Mouse (Mus musculus): ENCODE measurements at regions not wholly inside any gene's neighbourhood (a gene's known extent, or its start where the extent isn't known, plus 50 kb on each side); places are given as distances from the start of the nearest gene placed in this dataset.

GRCm38 (mm10) chr6:84267526-84267925 is 259.1 kb downstream of the Dysf start:
- DNase-seq (ENCODE audit: low spot score in 2 of 2), result no peak

DNA sequence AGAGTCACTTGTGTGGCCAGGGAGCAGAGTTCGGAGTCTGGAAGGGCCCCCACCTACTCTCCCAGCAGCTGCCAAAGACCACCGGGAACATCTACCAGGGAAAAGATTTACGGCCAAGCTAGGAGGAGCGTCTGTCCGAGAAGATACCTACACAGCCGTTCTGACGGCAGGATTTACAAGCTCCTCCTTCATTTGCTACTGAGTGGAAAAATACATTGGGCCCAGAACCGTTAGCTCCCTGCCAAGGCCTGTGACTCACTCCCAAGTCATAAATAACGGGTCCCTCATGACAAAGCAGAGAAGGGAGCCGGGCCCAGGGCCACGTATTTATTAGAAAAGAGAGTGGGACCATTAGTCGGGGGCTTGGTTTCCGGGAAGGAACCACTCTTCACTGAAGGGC is 258.3 kb downstream of the Dysf start:
- peak in 1 of 2 experiments; percentile 22 for DNase-seq (ENCODE audit: low spot score in 2 of 2)

GRCm38 (mm10) chr6:84264681-84265080 is 256.3 kb downstream of the Dysf start:
- no peak for DNase-seq (ENCODE audit: low spot score in 2 of 2)

- DNase-seq (ENCODE audit: low spot score in 2 of 2), result no peak
Measured at GRCm38 (mm10) chr6:84263686-84264085, 255.3 kb downstream of the Dysf start.

DNA sequence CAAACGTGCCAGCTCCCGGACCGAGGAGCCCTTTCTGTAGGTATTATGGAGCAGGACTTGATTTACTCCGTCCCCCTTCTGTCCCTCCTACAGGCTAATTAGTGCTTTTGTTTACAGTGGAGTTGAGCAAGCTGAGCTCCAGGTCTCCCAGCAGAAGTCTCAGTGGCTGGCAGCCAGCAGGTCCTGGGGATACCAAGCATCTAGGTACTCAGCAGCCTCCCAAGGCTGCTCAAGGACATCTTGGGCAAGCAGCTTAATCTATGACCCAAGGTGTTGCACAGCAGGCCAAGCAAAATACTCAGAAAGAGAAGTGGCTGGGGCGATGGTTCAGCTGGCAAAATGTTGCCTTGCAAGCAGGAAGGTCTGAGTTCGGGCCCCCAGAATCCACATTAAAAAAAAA is 254.4 kb downstream of the Dysf start:
- no peak for DNase-seq (ENCODE audit: low spot score in 2 of 2)

DNA sequence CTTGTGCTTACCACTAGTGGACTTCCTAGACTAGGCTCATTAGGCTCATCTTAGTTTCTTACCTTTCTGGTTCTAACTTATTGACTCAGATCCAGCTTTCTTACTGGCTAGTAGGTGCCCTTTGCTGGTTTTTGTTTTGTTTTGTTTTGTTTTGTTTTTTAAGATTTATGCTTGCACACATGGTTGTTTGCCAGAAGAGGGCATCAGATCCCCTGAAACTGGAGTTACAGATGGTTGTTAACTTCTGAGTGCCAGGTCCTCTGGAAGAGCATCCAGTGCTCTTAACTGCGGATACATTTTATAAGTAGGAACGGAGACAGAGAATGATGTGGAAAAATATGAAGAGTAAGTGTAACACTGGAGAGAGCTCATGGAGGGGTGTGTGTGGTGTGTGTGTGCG is 253.1 kb downstream of the Dysf start:
- DNase-seq (ENCODE audit: low spot score in 2 of 2), result no peak
